Comparison of ENCODE assay signal across 11 mouse cellular contexts in genomic region chr6:53319543-53320325, GRCm38 (mm10). TPM values are rescaled to one million over a fixed set of nuclear protein-coding genes. Genes with fewer than 3 reads are reported as not detected.
DNase-seq lines count a peak whose midpoint lies in the region; ATAC-seq lines count a peak whose summit lies in the region.
"Had no signal": no experiment of that assay in that cellular context is flagged by ENCODE, and none has a peak within 500 bp of the region (broad histone marks: within the 10 kb centered on the region; RNA-seq: fewer than 3 reads in every experiment).

No protein-coding gene starts in this region.

- no peak overlapping the region for H3K4me2 ChIP-seq in midbrain, embryonic 14.5 days (ENCODE audit: low read length)
- H3K4me2 ChIP-seq: heart, embryonic 15.5 days; liver, embryonic 13.5 days had no signal

- no peaks in the 10 kb centered on the region for H3K9me3 ChIP-seq in heart, embryonic 10.5 days
- no peaks in the 10 kb centered on the region for H3K9me3 ChIP-seq in midbrain, embryonic 14.5 days (ENCODE audit: control insufficient read depth, low read length)
- H3K9me3 ChIP-seq: heart, embryonic 15.5 days; liver, embryonic 13.5 days had no signal

- intact Hi-C loops in left cerebral cortex, postnatal 14 days (cut with DNase I), result no loop called here

- no peaks in the 10 kb centered on the region for H3K36me3 ChIP-seq in heart, embryonic 10.5 days
- no peaks in the 10 kb centered on the region for H3K36me3 ChIP-seq in midbrain, embryonic 14.5 days (ENCODE audit: control insufficient read depth, insufficient read depth, low read length)
- H3K36me3 ChIP-seq: heart, embryonic 15.5 days; liver, embryonic 13.5 days had no signal

- WGBS in heart, embryonic 10.5 days, result 75% methylated on average over 17 of the region's 17 CpGs
- 84% methylated on average over 17 of the region's 17 CpGs for WGBS in midbrain, embryonic 14.5 days

- H3K27me3 ChIP-seq in heart, embryonic 10.5 days (ENCODE audit: insufficient read depth, poor library complexity, severe bottlenecking), result no peaks in the 10 kb centered on the region
- H3K27me3 ChIP-seq in midbrain, embryonic 14.5 days (ENCODE audit: control insufficient read depth, insufficient read depth, low read length), result no peaks in the 10 kb centered on the region
- H3K27me3 ChIP-seq: heart, embryonic 15.5 days; liver, embryonic 13.5 days had no signal

- DNase-seq in heart, adult 18-20 months, result peak; percentile 54 to 74
- no peak for DNase-seq in heart, embryonic 10.5 days (ENCODE audit: low spot score)
- peak; percentile 64 to 65 for DNase-seq in cerebellum, adult 18-20 months
- DNase-seq in gastrocnemius, adult 18-20 months (ENCODE audit: low spot score), result peak; percentile 68
- peak; percentile 7 to 27 for DNase-seq in left cerebral cortex, postnatal 14 days (ENCODE audit: low spot score in 2 of 2)
- no peak for DNase-seq in adipocyte (ENCODE audit: low spot score)
- DNase-seq in B cell, adult 2 months, result no peak
- no peak for DNase-seq in midbrain, embryonic 14.5 days
- DNase-seq: liver, embryonic 13.5 days had no signal

- no peak overlapping the region for H3K4me3 ChIP-seq in heart, embryonic 10.5 days
- H3K4me3 ChIP-seq in midbrain, embryonic 14.5 days (replicated peaks; ENCODE audit: low read depth, low read length), result no peak overlapping the region
- H3K4me3 ChIP-seq: heart, embryonic 15.5 days; liver, embryonic 13.5 days had no signal

- no peak overlapping the region for H3K27ac ChIP-seq in heart, embryonic 10.5 days
- H3K27ac ChIP-seq in midbrain, embryonic 14.5 days (replicated peaks; ENCODE audit: low read depth, low read length), result no peak overlapping the region
- H3K27ac ChIP-seq: heart, embryonic 15.5 days; liver, embryonic 13.5 days had no signal

- ATAC-seq in midbrain, embryonic 14.5 days (ENCODE audit: low FRiP score, low TSS enrichment), result no peak
- ATAC-seq: CD4-positive, CD25-positive, alpha-beta regulatory T cell, adult 4 months had no signal

- no peak overlapping the region for H3K9ac ChIP-seq in midbrain, embryonic 14.5 days (replicated peaks; ENCODE audit: low read length)
- H3K9ac ChIP-seq: heart, embryonic 15.5 days; liver, embryonic 13.5 days had no signal

- H3K4me1 ChIP-seq in heart, embryonic 10.5 days, result peaks cover 6% of the 10 kb centered on the region
- H3K4me1 ChIP-seq in midbrain, embryonic 14.5 days (ENCODE audit: control insufficient read depth, insufficient read depth, low read length), result no peaks in the 10 kb centered on the region
- H3K4me1 ChIP-seq: liver, embryonic 13.5 days had no signal

RNA-seq across cellular contexts. Expression of gene Creb5, which starts 32.7 kb away (rescaled TPM):
- 1 to 10 TPM; 5.6 to 6.8 TPM for total RNA-seq in heart, adult 18-20 months (2021)
- 15.4 and 20.5 TPM in 2 replicates for polyA plus RNA-seq in heart, embryonic 10.5 days (2016; fragmentation: Nextera tagmentation; extraction: Ambion mirVana)
- 1 to 10 TPM; 3.5 to 7.0 TPM for total RNA-seq in gastrocnemius, adult 18-20 months (2021)
- 1 to 10 TPM; 3.8 to 4.0 TPM for total RNA-seq in left cerebral cortex, postnatal 14 days (2021)
- polyA plus RNA-seq in midbrain, embryonic 14.5 days (2014; fragmentation: Nextera tagmentation; extraction: Ambion mirVana), result 1.9 and 2.8 TPM in 2 replicates
- polyA plus RNA-seq: CD4-positive, CD25-positive, alpha-beta regulatory T cell, adult 4 months had no signal

Comparison
In these comparisons a context has a peak if more than half of its experiments do, and no peak if none do; other contexts are left out.
1. DNase-seq: peak in heart, adult 18-20 months (2 of 2), cerebellum, adult 18-20 months (2 of 2), gastrocnemius, adult 18-20 months (single experiment) and left cerebral cortex, postnatal 14 days (2 of 2); none in heart, embryonic 10.5 days (single experiment), adipocyte (single experiment), B cell, adult 2 months (0 of 2) and midbrain, embryonic 14.5 days (single experiment).